In genomic region chr11:60027272-60027671, GRCm38 (mm10) we compare ENCODE assay signal across 9 mouse cellular contexts. TPM values are rescaled to one million over a fixed set of nuclear protein-coding genes. Genes with fewer than 3 reads are reported as not detected.
DNase-seq lines count a peak whose midpoint lies in the region; ATAC-seq and TF ChIP-seq lines count a peak whose summit lies in the region.
"Had no signal": no experiment of that assay in that cellular context is flagged by ENCODE, and none has a peak within 500 bp of the region (broad histone marks: within the 10 kb centered on the region; RNA-seq: fewer than 3 reads in every experiment).

No protein-coding gene starts in this region.

- DNase-seq in MEL-GATA-1-ER (ENCODE audit: extremely low read depth, low read depth), result peak; percentile 21
- DNase-seq in hindbrain, embryonic 11.5 days (ENCODE audit: low spot score), result peak; percentile 87
- DNase-seq in layer of hippocampus, adult 9-11 months, result peak; percentile 38
- peak; percentile 53 for DNase-seq in right cerebral cortex, postnatal 25 days
- peak; percentile 69 to 78 for DNase-seq in urinary bladder, postnatal 36 days (ENCODE audit: low spot score in 2 of 2)

- no peaks in the 10 kb centered on the region for H3K36me3 ChIP-seq in hindbrain, embryonic 11.5 days (ENCODE audit: control insufficient read depth, insufficient read depth, low read length)
- H3K36me3 ChIP-seq: midbrain, embryonic 12.5 days had no signal

- H3K4me3 ChIP-seq in bone marrow, adult 2 months (replicated peaks; ENCODE audit: control insufficient read depth, low read depth, low read length), result no peak overlapping the region
- no peak overlapping the region for H3K4me3 ChIP-seq in embryonic fibroblast, embryonic 13.5 days (ENCODE audit: insufficient read depth, low read length)
- no peak overlapping the region for H3K4me3 ChIP-seq in hindbrain, embryonic 11.5 days (ENCODE audit: low read depth, low read length)
- H3K4me3 ChIP-seq: midbrain, embryonic 12.5 days had no signal

- no peaks in the 10 kb centered on the region for H3K4me1 ChIP-seq in bone marrow, adult 2 months (ENCODE audit: control insufficient read depth, insufficient read depth, low read length)
- H3K4me1 ChIP-seq in embryonic fibroblast, embryonic 13.5 days (ENCODE audit: control insufficient read depth, insufficient read depth, low read length), result no peaks in the 10 kb centered on the region
- H3K4me1 ChIP-seq in hindbrain, embryonic 11.5 days (replicated peaks; ENCODE audit: control insufficient read depth, insufficient read depth, low read length), result no peaks in the 10 kb centered on the region
- H3K4me1 ChIP-seq: midbrain, embryonic 12.5 days had no signal

- no peaks in the 10 kb centered on the region for H3K9me3 ChIP-seq in hindbrain, embryonic 11.5 days (ENCODE audit: control insufficient read depth, low read length)
- H3K9me3 ChIP-seq: midbrain, embryonic 12.5 days had no signal

- no peak overlapping the region for H3K27ac ChIP-seq in bone marrow, adult 2 months (ENCODE audit: control insufficient read depth, insufficient read depth, low read depth, low read length, poor library complexity)
- H3K27ac ChIP-seq in embryonic fibroblast, embryonic 13.5 days (ENCODE audit: insufficient read depth, low read length), result no peak overlapping the region
- H3K27ac ChIP-seq in hindbrain, embryonic 11.5 days (ENCODE audit: low read depth, low read length), result no peak overlapping the region
- H3K27ac ChIP-seq: midbrain, embryonic 12.5 days had no signal

- 4% methylated on average over 2 of the region's 2 CpGs for WGBS in bone marrow, adult 2 months
- 2% methylated on average over 2 of the region's 2 CpGs for WGBS in hindbrain, embryonic 11.5 days

- no peak overlapping the region for H3K9ac ChIP-seq in hindbrain, embryonic 11.5 days (ENCODE audit: low read depth, low read length)

- no peak for TF ChIP-seq POLR2A in bone marrow, adult 2 months (IDR thresholded peaks at IDR 0.05; ENCODE audit: borderline replicate concordance, control insufficient read depth, low read depth, low read length)
- no peak for TF ChIP-seq POLR2A in embryonic fibroblast, embryonic 13.5 days (IDR thresholded peaks at IDR 0.05; ENCODE audit: low read depth, low read length)

- TF ChIP-seq CTCF in bone marrow, adult 2 months (IDR thresholded peaks at IDR 0.05; ENCODE audit: control insufficient read depth, insufficient read depth, low read length), result peak; percentile 90
- peak; percentile 86 for TF ChIP-seq CTCF in embryonic fibroblast, embryonic 13.5 days (IDR thresholded peaks at IDR 0.05; ENCODE audit: borderline replicate concordance, insufficient read depth, low read length)

- no peaks in the 10 kb centered on the region for H3K27me3 ChIP-seq in hindbrain, embryonic 11.5 days (ENCODE audit: control insufficient read depth, insufficient read depth, low read length)
- H3K27me3 ChIP-seq: midbrain, embryonic 12.5 days had no signal

- no peak overlapping the region for H3K4me2 ChIP-seq in hindbrain, embryonic 11.5 days (replicated peaks; ENCODE audit: low read depth, low read length)
- H3K4me2 ChIP-seq: midbrain, embryonic 12.5 days had no signal

- ATAC-seq in hindbrain, embryonic 11.5 days (ENCODE audit: low FRiP score), result no peak
- peak; percentile 81 for ATAC-seq in megakaryocyte, adult 5-6 weeks (ENCODE audit: poor library complexity, severe bottlenecking)

RNA-seq across cellular contexts. Expression of gene Pemt, which starts 19.0 kb away (rescaled TPM):
- polyA plus RNA-seq in bone marrow, adult 2 months (2011; ENCODE audit: insufficient read depth, insufficient read length, low replicate concordance, missing spikeins), result 3.7 TPM in 1 of 2 replicates, not detected in the other
- 5.8 and 9.8 TPM in 2 replicates for polyA plus RNA-seq in embryonic fibroblast, embryonic 13.5 days (2011; ENCODE audit: insufficient read length, low read depth, missing spikeins)
- 5.1 and 7.2 TPM in 2 replicates for polyA plus RNA-seq in hindbrain, embryonic 11.5 days (2014; fragmentation: Nextera tagmentation; extraction: Ambion mirVana)
- 0.98 and 3.2 TPM in 2 replicates for total RNA-seq in megakaryocyte, adult 5-6 weeks (2015)
- 0.92 and 2.2 TPM in 2 replicates for total RNA-seq in megakaryocyte, adult 5-6 weeks (2017)

Comparison
In these comparisons a context has a peak if more than half of its experiments do, and no peak if none do; other contexts are left out.
1. DNase-seq: peak in every context shown above with its lines; median percentile 87 in hindbrain, embryonic 11.5 days; 74 in urinary bladder, postnatal 36 days; 53 in right cerebral cortex, postnatal 25 days; 38 in layer of hippocampus, adult 9-11 months; 21 in MEL-GATA-1-ER.